Mouse (Mus musculus) testis, adult 2 months (tissue): Measurements from ENCODE around the gene Snx29.

Source experiments
- CTCF ChIP-seq: fragments of 200-500 bp; IDR thresholded peaks from 2 replicates; pipeline ENCODE4 v1.5.1; 2012; ENCODE audit warnings: low read depth, mild to moderate bottlenecking, inconsistent platforms, low read length, moderate library complexity; ENCODE audit not compliant: control insufficient read depth, insufficient read depth, insufficient replicate concordance
- POLR2A ChIP-seq: fragments of 200-500 bp; IDR thresholded peaks from 2 replicates; pipeline ENCODE4 v1.6.1; 2012; ENCODE audit warnings: low read depth, mild to moderate bottlenecking, inconsistent platforms, low read length, moderate library complexity; ENCODE audit not compliant: control insufficient read depth

GRCm38 (mm10) chr16:11772318-11772717 lies 449.6 kb downstream of the Snx29 start:
- TF ChIP-seq POLR2A (no peak), CTCF (no peak)
